Mouse (Mus musculus): ENCODE results near the gene Ntrk3. TPM values are rescaled to one million over a fixed set of nuclear protein-coding genes. Genes with fewer than 3 reads are reported as not detected.

Ntrk3 gene
- polyA plus RNA-seq, 1 experiment from 2014 or later = 3.5 TPM

DNA sequence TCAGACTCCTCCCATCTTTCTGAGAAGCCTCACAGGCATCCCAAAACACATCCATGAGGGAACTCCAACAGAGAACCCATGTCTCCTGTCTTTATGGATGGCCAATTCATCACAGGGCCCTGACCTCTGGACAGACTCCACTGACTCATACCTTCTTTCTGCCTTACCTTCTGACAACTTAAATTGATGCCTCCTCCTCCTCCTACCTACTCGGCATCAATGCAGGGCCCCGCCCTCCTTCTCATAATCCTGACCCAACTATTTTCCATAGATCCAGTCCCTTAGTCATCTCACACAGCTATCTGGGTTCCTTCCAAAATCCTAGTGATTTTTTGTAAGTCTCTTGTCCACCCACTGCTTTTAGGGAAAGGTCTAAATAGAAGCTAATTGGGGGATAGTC is 78.0 kb downstream of the Ntrk3 start:
- H3K36me3 ChIP-seq (ENCODE audit: control insufficient read depth, insufficient read depth, low read length) = no peaks in the 10 kb centered on the region
- 0 out of 2 replicates have a peak, but pooled peaks cover 3% of the 10 kb centered on the region for H3K27me3 ChIP-seq (ENCODE audit: control insufficient read depth, insufficient read depth, low read length)
- no peaks in the 10 kb centered on the region for H3K4me1 ChIP-seq (ENCODE audit: control insufficient read depth, insufficient read depth, low read length)
- ATAC-seq (ENCODE audit: insufficient read depth, low FRiP score) = no peak
- no peak overlapping the region for H3K4me2 ChIP-seq (ENCODE audit: low read depth, low read length)
- H3K4me3 ChIP-seq (replicated peaks; ENCODE audit: low read length) = no peak overlapping the region
- 81% methylated on average over 2 of the region's 2 CpGs for WGBS
- no peaks in the 10 kb centered on the region for H3K9me3 ChIP-seq (replicated peaks; ENCODE audit: control insufficient read depth, low read length)
- no peak overlapping the region for H3K9ac ChIP-seq (ENCODE audit: low read length)
- H3K27ac ChIP-seq (ENCODE audit: low read length) = no peak overlapping the region

DNA sequence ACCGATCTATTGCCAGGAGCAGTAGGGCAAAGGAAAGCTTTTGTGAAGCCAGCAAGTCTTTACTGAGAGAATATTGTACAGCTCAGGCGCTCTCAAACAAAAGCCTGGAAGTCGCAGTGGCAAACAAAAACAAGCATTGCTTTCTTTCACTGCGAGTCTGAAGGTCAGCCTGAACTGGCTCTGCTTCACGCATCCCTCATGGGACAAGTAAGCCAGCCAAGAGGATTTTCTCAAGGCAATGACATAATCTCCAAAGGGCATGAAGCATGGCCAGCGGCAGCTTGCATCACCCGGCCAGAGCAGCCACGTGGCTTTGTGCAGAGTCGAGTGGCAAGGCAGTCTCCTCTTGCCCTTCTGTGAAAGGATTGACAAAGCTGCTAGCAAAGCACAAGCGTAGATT is 79.8 kb downstream of the Ntrk3 start:
- no peaks in the 10 kb centered on the region for H3K36me3 ChIP-seq (ENCODE audit: control insufficient read depth, insufficient read depth, low read length)
- no peak for ATAC-seq (ENCODE audit: insufficient read depth, low FRiP score)
- no peak overlapping the region for H3K9ac ChIP-seq (ENCODE audit: low read length)
- 0 out of 2 replicates have a peak, but pooled peaks cover 3% of the 10 kb centered on the region for H3K27me3 ChIP-seq (ENCODE audit: control insufficient read depth, insufficient read depth, low read length)
- no peaks in the 10 kb centered on the region for H3K4me1 ChIP-seq (ENCODE audit: control insufficient read depth, insufficient read depth, low read length)
- H3K27ac ChIP-seq (ENCODE audit: low read length) = no peak overlapping the region
- H3K4me2 ChIP-seq (ENCODE audit: low read depth, low read length) = no peak overlapping the region
- 60% methylated on average over 10 of the region's 10 CpGs for WGBS
- H3K4me3 ChIP-seq (replicated peaks; ENCODE audit: low read length) = no peak overlapping the region
- H3K9me3 ChIP-seq (replicated peaks; ENCODE audit: control insufficient read depth, low read length) = no peaks in the 10 kb centered on the region

DNA sequence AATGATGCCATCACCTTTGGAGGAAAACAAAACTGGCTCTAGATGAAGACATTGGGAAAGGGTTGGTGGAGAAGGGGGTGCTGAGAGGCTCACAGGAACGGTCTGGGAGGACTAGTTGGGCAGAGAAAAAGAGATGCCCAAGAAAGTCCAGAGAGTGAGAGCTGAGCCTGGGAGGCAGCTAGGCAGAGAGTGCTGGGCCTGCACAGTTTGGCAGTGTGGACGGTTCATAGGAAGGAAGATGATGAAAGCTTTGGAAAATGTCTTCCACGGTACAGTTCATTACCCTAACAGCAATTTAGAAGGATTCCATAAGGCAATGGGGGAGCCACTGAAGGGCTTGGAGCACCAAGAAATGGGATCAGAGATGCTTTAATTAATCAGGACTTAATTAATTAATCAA is 81.6 kb downstream of the Ntrk3 start:
- Histone ChIP-seq H3K36me3 (ENCODE audit: control insufficient read depth, insufficient read depth, low read length) (no peaks in the 10 kb centered on the region), H3K27ac (ENCODE audit: low read length) (no peak overlapping the region), H3K27me3 (ENCODE audit: control insufficient read depth, insufficient read depth, low read length) (0 out of 2 replicates have a peak, but pooled peaks cover 3% of the 10 kb centered on the region), H3K4me1 (ENCODE audit: control insufficient read depth, insufficient read depth, low read length) (no peaks in the 10 kb centered on the region), H3K4me2 (ENCODE audit: low read depth, low read length) (no peak overlapping the region), H3K9ac (ENCODE audit: low read length) (no peak overlapping the region), H3K4me3 (replicated peaks; ENCODE audit: low read length) (no peak overlapping the region), H3K9me3 (replicated peaks; ENCODE audit: control insufficient read depth, low read length) (no peaks in the 10 kb centered on the region)
- no peak for ATAC-seq (ENCODE audit: insufficient read depth, low FRiP score)
- WGBS = 56% methylated on average over 3 of the region's 3 CpGs

DNA sequence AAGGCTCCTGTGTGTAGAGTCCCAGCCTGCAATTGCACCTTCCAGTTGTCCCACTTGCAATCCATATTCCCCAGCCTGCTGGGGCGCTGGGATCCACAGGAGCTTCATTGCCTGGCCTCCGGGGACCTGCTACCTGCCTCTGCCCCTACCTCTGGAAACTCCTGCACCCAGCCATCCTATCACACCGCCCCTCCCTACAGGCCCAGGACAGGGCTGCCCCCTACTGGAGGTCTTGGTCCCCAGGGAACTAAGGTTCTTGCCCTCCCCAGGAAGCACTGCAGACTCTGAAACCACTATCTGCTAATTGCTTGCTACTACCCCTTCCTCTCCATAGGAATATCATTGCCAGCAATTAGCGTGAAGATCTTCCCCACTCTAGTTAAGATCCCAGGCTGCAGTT is 84.1 kb downstream of the Ntrk3 start:
- Histone ChIP-seq H3K27ac (ENCODE audit: low read length) (no peak overlapping the region), H3K9ac (ENCODE audit: low read length) (no peak overlapping the region), H3K36me3 (ENCODE audit: control insufficient read depth, insufficient read depth, low read length) (no peaks in the 10 kb centered on the region), H3K9me3 (replicated peaks; ENCODE audit: control insufficient read depth, low read length) (no peaks in the 10 kb centered on the region), H3K27me3 (ENCODE audit: control insufficient read depth, insufficient read depth, low read length) (0 out of 2 replicates have a peak, but pooled peaks cover 3% of the 10 kb centered on the region), H3K4me3 (replicated peaks; ENCODE audit: low read length) (no peak overlapping the region), H3K4me1 (ENCODE audit: control insufficient read depth, insufficient read depth, low read length) (no peaks in the 10 kb centered on the region), H3K4me2 (ENCODE audit: low read depth, low read length) (no peak overlapping the region)
- 38% methylated on average over 4 of the region's 4 CpGs for WGBS
- ATAC-seq (ENCODE audit: insufficient read depth, low FRiP score) = no peak

DNA sequence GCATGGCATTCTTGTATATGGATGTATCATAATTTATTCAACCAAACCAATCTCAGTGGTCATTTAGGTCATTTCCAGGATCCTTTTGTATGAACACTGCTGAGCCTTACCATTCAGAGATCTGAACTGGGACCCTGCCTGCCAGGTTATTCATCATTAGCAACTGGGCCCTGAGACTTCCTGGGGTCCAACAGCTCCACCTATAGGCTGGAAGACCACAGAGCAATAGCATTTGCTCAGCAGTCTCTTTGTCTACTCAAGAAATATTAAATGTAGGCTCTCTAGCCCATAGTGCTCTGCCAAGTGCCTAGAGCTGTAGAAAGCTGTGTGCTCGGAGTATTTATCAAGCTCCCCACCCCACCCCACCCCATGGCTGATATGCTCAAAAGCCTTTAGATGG is 85.5 kb downstream of the Ntrk3 start:
- 50% methylated on average over 1 of the region's 1 CpGs for WGBS
- no peak overlapping the region for H3K4me3 ChIP-seq (replicated peaks; ENCODE audit: low read length)

DNA sequence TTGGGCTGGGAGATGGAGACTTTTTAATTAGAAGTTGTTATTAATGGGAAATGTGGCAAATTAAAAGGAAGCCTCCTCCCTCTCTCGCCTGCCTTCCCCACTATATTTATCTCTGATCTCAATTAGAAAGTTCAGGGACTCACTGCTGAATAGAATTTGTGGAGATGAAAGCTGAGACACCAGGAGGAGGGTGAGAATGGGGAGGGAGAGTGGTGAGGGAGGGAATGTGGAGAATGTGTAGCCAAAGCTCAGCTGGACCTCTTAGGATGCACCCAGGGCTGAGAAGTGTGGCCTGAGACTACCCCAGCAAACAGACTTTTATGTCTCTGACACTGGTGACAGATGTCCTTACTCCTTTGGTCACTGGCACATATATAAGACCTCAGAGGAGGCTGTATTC is 86.3 kb downstream of the Ntrk3 start:
- Histone ChIP-seq H3K9ac (ENCODE audit: low read length) (no peak overlapping the region), H3K27ac (ENCODE audit: low read length) (no peak overlapping the region), H3K4me1 (ENCODE audit: control insufficient read depth, insufficient read depth, low read length) (no peaks in the 10 kb centered on the region), H3K27me3 (ENCODE audit: control insufficient read depth, insufficient read depth, low read length) (0 out of 2 replicates have a peak, but pooled peaks cover 3% of the 10 kb centered on the region), H3K36me3 (ENCODE audit: control insufficient read depth, insufficient read depth, low read length) (no peaks in the 10 kb centered on the region), H3K4me2 (ENCODE audit: low read depth, low read length) (no peak overlapping the region), H3K9me3 (replicated peaks; ENCODE audit: control insufficient read depth, low read length) (no peaks in the 10 kb centered on the region), H3K4me3 (replicated peaks; ENCODE audit: low read length) (no peak overlapping the region)
- 46% methylated on average over 1 of the region's 1 CpGs for WGBS
- ATAC-seq (ENCODE audit: insufficient read depth, low FRiP score) = no peak

More for the DNA sequence above, 85.5 kb downstream of the Ntrk3 start:
- Histone ChIP-seq H3K36me3 (ENCODE audit: control insufficient read depth, insufficient read depth, low read length) (no peaks in the 10 kb centered on the region), H3K27me3 (ENCODE audit: control insufficient read depth, insufficient read depth, low read length) (0 out of 2 replicates have a peak, but pooled peaks cover 3% of the 10 kb centered on the region), H3K4me2 (ENCODE audit: low read depth, low read length) (no peak overlapping the region), H3K27ac (ENCODE audit: low read length) (no peak overlapping the region), H3K4me1 (ENCODE audit: control insufficient read depth, insufficient read depth, low read length) (no peaks in the 10 kb centered on the region), H3K9me3 (replicated peaks; ENCODE audit: control insufficient read depth, low read length) (no peaks in the 10 kb centered on the region), H3K9ac (ENCODE audit: low read length) (no peak overlapping the region)
- no peak for ATAC-seq (ENCODE audit: insufficient read depth, low FRiP score)

DNA sequence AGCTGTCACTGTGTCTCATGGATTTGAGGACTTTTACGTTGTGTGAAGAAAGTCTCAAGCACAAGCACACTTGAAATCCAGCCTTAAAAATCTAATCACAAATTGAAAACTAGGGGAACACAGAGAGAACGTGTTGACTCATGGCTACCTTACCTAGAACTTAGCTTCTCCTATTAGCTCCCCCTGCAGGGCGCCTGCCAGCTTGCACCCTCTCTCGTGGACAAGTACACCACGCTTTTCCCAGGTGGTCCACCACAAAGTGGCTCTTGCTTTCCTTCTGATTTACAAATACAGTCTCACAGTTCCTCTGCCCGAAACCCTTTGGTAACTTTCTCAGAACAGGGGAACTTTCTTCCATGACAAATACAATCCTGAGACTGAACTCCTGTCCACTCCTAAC is 94.1 kb downstream of the Ntrk3 start:
- no peak overlapping the region for H3K4me2 ChIP-seq (ENCODE audit: low read depth, low read length)
- no peaks in the 10 kb centered on the region for H3K4me1 ChIP-seq (ENCODE audit: control insufficient read depth, insufficient read depth, low read length)
- no peak for ATAC-seq (ENCODE audit: insufficient read depth, low FRiP score)
- no peak overlapping the region for H3K4me3 ChIP-seq (replicated peaks; ENCODE audit: low read length)
- WGBS = 56% methylated on average over 6 of the region's 6 CpGs
- H3K9ac ChIP-seq (ENCODE audit: low read length) = no peak overlapping the region
- H3K36me3 ChIP-seq (ENCODE audit: control insufficient read depth, insufficient read depth, low read length) = no peaks in the 10 kb centered on the region
- no peaks in the 10 kb centered on the region for H3K27me3 ChIP-seq (ENCODE audit: control insufficient read depth, insufficient read depth, low read length)
- H3K9me3 ChIP-seq (replicated peaks; ENCODE audit: control insufficient read depth, low read length) = no peaks in the 10 kb centered on the region
- no peak overlapping the region for H3K27ac ChIP-seq (ENCODE audit: low read length)

DNA sequence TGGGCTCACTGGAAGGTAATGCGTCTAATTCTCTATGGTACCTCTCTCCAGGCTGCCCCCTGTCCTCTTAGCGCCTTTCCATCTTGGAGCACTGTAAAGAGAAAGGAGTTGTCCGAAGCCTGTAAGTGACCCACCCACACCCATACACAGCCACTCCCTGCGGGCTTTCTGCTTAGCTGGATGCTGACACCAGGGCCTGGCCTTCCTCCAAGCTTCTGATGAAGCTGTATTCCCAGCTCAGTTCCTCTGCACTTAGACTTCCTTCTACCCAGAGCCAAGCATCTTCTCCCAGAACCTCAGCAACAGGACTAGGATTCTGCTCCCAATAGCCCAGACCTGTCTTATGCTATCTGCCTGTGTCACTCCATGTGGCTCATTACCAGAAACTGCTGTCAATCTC is 114.1 kb downstream of the Ntrk3 start:
- Histone ChIP-seq H3K27me3 (ENCODE audit: control insufficient read depth, insufficient read depth, low read length) (no peaks in the 10 kb centered on the region), H3K27ac (ENCODE audit: low read length) (no peak overlapping the region), H3K4me2 (ENCODE audit: low read depth, low read length) (no peak overlapping the region), H3K4me1 (ENCODE audit: control insufficient read depth, insufficient read depth, low read length) (no peaks in the 10 kb centered on the region), H3K36me3 (ENCODE audit: control insufficient read depth, insufficient read depth, low read length) (no peaks in the 10 kb centered on the region), H3K9ac (ENCODE audit: low read length) (no peak overlapping the region), H3K4me3 (replicated peaks; ENCODE audit: low read length) (no peak overlapping the region), H3K9me3 (replicated peaks; ENCODE audit: control insufficient read depth, low read length) (no peaks in the 10 kb centered on the region)
- no peak for ATAC-seq (ENCODE audit: insufficient read depth, low FRiP score)
- WGBS = 48% methylated on average over 4 of the region's 4 CpGs

DNA sequence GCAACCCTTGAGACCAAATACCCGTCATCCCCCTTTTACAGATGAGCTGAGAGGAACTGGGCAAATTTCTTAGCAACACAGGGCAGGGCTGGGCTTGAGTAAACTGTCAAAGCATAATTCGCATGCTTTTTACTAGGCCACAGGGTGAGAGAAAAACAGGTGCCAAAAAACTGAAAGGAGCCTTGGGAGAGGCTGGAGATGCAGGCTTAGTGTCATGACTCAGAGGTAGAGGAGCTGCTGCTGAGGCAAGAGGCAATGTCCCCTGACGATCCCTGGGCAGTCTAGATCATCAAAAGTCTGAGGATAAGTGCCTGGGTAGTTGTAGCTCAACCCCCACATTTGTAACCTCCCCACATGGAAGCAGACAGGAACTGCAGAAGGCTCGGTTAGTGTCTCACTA is 116.7 kb downstream of the Ntrk3 start:
- ATAC-seq (ENCODE audit: insufficient read depth, low FRiP score) = no peak
- Histone ChIP-seq H3K36me3 (ENCODE audit: control insufficient read depth, insufficient read depth, low read length) (no peaks in the 10 kb centered on the region), H3K27me3 (ENCODE audit: control insufficient read depth, insufficient read depth, low read length) (no peaks in the 10 kb centered on the region), H3K9ac (ENCODE audit: low read length) (no peak overlapping the region), H3K4me1 (ENCODE audit: control insufficient read depth, insufficient read depth, low read length) (no peaks in the 10 kb centered on the region), H3K4me2 (ENCODE audit: low read depth, low read length) (no peak overlapping the region), H3K9me3 (replicated peaks; ENCODE audit: control insufficient read depth, low read length) (no peaks in the 10 kb centered on the region), H3K27ac (ENCODE audit: low read length) (no peak overlapping the region), H3K4me3 (replicated peaks; ENCODE audit: low read length) (no peak overlapping the region)
- WGBS = 31% methylated on average over 4 of the region's 4 CpGs

Measured in stomach, embryonic 16.5 days (tissue).